Mouse (Mus musculus) urinary bladder, adult 2 months (tissue): Measurements from ENCODE around the gene Igbp1b. TPM values are rescaled to one million over a fixed set of nuclear protein-coding genes. Genes with fewer than 3 reads are reported as not detected.

ENCODE experiments used
- DNase-seq: peaks from one replicate; pipeline ENCODE4 v3.0.0; 2022; ENCODE audit warnings: low spot score
- polyA plus RNA-seq: library from polyadenylated mRNA; depleted of rRNA; stranded (reverse); fragments of >200 nt; gene quantifications from 2 replicates; pipeline ENCODE4 v1.2.3, GENCODE M21; 2012; rRNA removed

Gene Igbp1b
- not detected in 2 replicates for polyA plus RNA-seq

- DNase-seq: no peak
Measured at GRCm38 (mm10) chr6:138658516-138658915, at the start of gene Igbp1b. Gene Igbp1b (minus strand): TSS chr6:138658544.

GRCm38 (mm10) chr6:138682959-138683358 is 24.6 kb upstream of the Igbp1b start:
- DNase-seq: no peak

GRCm38 (mm10) chr6:138672704-138673141 is 14.4 kb upstream of the Igbp1b start:
- no peak for DNase-seq

GRCm38 (mm10) chr6:138665416-138665815 is 7.1 kb upstream of the Igbp1b start:
- no peak for DNase-seq

GRCm38 (mm10) chr6:138645604-138646003 is 12.7 kb downstream of the Igbp1b start:
- DNase-seq: no peak

- DNase-seq: no peak
Measured at GRCm38 (mm10) chr6:138639351-138639750, 19.0 kb downstream of the Igbp1b start.

GRCm38 (mm10) chr6:138620786-138621185 is 37.6 kb downstream of the Igbp1b start:
- no peak for DNase-seq

GRCm38 (mm10) chr6:138618396-138618795 is 39.9 kb downstream of the Igbp1b start:
- no peak for DNase-seq

Other genes starting within 250 kb of the Igbp1b start
- 0.87 and 1.6 TPM in 2 replicates for gene Lmo3, start 76.6 kb downstream of the Igbp1b start, polyA plus RNA-seq